Mouse (Mus musculus): ENCODE data around the gene Eif1ax. TPM values are rescaled to one million over a fixed set of nuclear protein-coding genes. Genes with fewer than 3 reads are reported as not detected.

Eif1ax gene
- polyA plus RNA-seq, 2 experiments = 66.9 to 74.5 TPM

DNA sequence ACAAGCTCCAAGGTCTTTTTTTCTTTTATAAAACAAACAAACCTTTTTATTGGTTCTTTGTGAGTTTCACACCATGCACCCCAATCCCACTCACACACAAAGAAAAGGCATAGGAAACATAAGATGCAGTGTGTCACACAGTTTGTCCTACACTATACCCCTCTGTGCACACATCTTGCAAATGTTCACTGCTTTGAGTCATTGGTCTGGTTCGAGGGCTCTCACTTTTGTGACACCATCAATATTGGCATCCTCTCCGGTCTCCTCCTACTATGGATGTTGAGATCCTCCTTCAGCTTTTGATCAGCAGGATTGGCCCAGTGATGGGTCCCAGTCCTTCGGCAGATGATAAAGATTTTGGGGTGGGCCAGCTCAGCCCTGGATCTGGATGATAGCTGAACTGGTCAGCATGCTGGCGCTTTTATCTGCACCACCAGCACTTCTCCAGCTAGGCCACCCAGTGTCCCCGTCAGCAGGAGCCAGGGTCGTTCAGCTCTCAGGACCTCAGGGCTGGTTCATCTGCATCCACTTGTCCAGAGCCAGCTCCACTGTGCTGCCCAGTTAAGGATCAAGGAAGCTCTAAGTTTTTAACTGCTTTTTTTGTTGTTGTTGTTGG, 18.5 kb downstream of the Eif1ax start:
- no peaks in the 10 kb centered on the region for H3K4me1 ChIP-seq (replicated peaks; ENCODE audit: control insufficient read depth in 2 of 2, insufficient read depth in 2 of 2, low read length in 1 of 2)
- no peak overlapping the region for H3K4me3 ChIP-seq (ENCODE audit: insufficient read depth in 1 of 2, low read depth in 2 of 2, low read length in 2 of 2)
- TF ChIP-seq EP300 (IDR thresholded peaks at IDR 0.05; ENCODE audit: low read depth) = no peak
- no peak for TF ChIP-seq CTCF (IDR thresholded peaks at IDR 0.05; ENCODE audit: low read depth)
- DNase-seq (ENCODE audit: low read depth in 3 of 3, low spot score in 3 of 3) (no peak), ATAC-seq (ENCODE audit: insufficient read depth) (peak; percentile 37; the same call in 1 of the 2 replicates)
- no peaks in the 10 kb centered on the region for H3K9me3 ChIP-seq (ENCODE audit: control insufficient read depth, low read length)
- H3K27ac ChIP-seq = no peak overlapping the region
- H3K27me3 ChIP-seq (ENCODE audit: control insufficient read depth, insufficient read depth, low read length) = no peaks in the 10 kb centered on the region
- 41% methylated on average over 6 of the region's 6 CpGs for WGBS (ENCODE audit: insufficient replicate concordance)
- H3K4me2 ChIP-seq (ENCODE audit: low read depth) = no peak overlapping the region
- no peak overlapping the region for H3K9ac ChIP-seq (replicated peaks)
- H3K36me3 ChIP-seq (replicated peaks; ENCODE audit: control insufficient read depth, insufficient read depth, low read depth) = peaks cover 10% of the 10 kb centered on the region

GRCm38 (mm10) chrX:159391239-159391638, 19.3 kb downstream of the Eif1ax start:
- TF ChIP-seq EP300 (IDR thresholded peaks at IDR 0.05; ENCODE audit: low read depth) (no peak), CTCF (IDR thresholded peaks at IDR 0.05; ENCODE audit: low read depth) (no peak)
- peaks cover 3% of the 10 kb centered on the region; the same call in 1 of the 2 replicates for H3K36me3 ChIP-seq (replicated peaks; ENCODE audit: control insufficient read depth, insufficient read depth, low read depth)
- no peaks in the 10 kb centered on the region for H3K4me1 ChIP-seq (replicated peaks; ENCODE audit: control insufficient read depth in 2 of 2, insufficient read depth in 2 of 2, low read length in 1 of 2)
- no peak overlapping the region for H3K9ac ChIP-seq (replicated peaks)
- 52% methylated on average over 3 of the region's 3 CpGs for WGBS (ENCODE audit: insufficient replicate concordance)
- H3K4me2 ChIP-seq (ENCODE audit: low read depth) = no peak overlapping the region
- H3K27me3 ChIP-seq (ENCODE audit: control insufficient read depth, insufficient read depth, low read length) = no peaks in the 10 kb centered on the region
- DNase-seq (ENCODE audit: low read depth in 3 of 3, low spot score in 3 of 3) (no peak), ATAC-seq (ENCODE audit: insufficient read depth) (no peak)
- no peaks in the 10 kb centered on the region for H3K9me3 ChIP-seq (ENCODE audit: control insufficient read depth, low read length)
- no peak overlapping the region for H3K27ac ChIP-seq
- no peak overlapping the region for H3K4me3 ChIP-seq (ENCODE audit: insufficient read depth in 1 of 2, low read depth in 2 of 2, low read length in 2 of 2)

- peak in 2 of 3 experiments; percentile 3 to 4 for DNase-seq (ENCODE audit: low read depth in 3 of 3, low spot score in 3 of 3)
- H3K27ac ChIP-seq = no peak overlapping the region
- no peak overlapping the region for H3K4me3 ChIP-seq (ENCODE audit: insufficient read depth in 1 of 2, low read depth in 2 of 2, low read length in 2 of 2)
- TF ChIP-seq CTCF (IDR thresholded peaks at IDR 0.05; ENCODE audit: low read depth) = peak; percentile 58
- no peak for TF ChIP-seq EP300 (IDR thresholded peaks at IDR 0.05; ENCODE audit: low read depth)
- WGBS (ENCODE audit: insufficient replicate concordance) = 7% methylated on average over 4 of the region's 4 CpGs
- no peaks in the 10 kb centered on the region for H3K36me3 ChIP-seq (replicated peaks; ENCODE audit: control insufficient read depth, insufficient read depth, low read depth)
- H3K9me3 ChIP-seq (ENCODE audit: control insufficient read depth, low read length) = no peaks in the 10 kb centered on the region
- peaks cover 8% of the 10 kb centered on the region for H3K27me3 ChIP-seq (ENCODE audit: control insufficient read depth, insufficient read depth, low read length)
- no peak overlapping the region for H3K4me2 ChIP-seq (ENCODE audit: low read depth)
- ATAC-seq (ENCODE audit: insufficient read depth) = no peak
- H3K9ac ChIP-seq (replicated peaks) = no peak overlapping the region
- H3K4me1 ChIP-seq (replicated peaks; ENCODE audit: control insufficient read depth in 2 of 2, insufficient read depth in 2 of 2, low read length in 1 of 2) = no peaks in the 10 kb centered on the region
Observed at GRCm38 (mm10) chrX:159409253-159409652, 37.3 kb downstream of the Eif1ax start.

GRCm38 (mm10) chrX:159414130-159414828, 42.3 kb downstream of the Eif1ax start, which contains the start of gene Map7d2:
Gene Map7d2 (plus strand): TSS chrX:159414572.
- no peak within 1 kb of the TSS for H3K9ac ChIP-seq (replicated peaks)
- peak; percentile 31; the same call in 1 of the 2 replicates for ATAC-seq (ENCODE audit: insufficient read depth)

More at GRCm38 (mm10) chrX:159414130-159414828, 42.3 kb downstream of the Eif1ax start, which contains the start of gene Map7d2:
- Histone ChIP-seq H3K4me2 (ENCODE audit: low read depth) (peak within 1 kb of the TSS; percentile 65), H3K27ac (no peak within 1 kb of the TSS), H3K4me1 (replicated peaks; ENCODE audit: control insufficient read depth in 2 of 2, insufficient read depth in 2 of 2, low read length in 1 of 2) (no peaks in the 10 kb centered on the region), H3K9me3 (ENCODE audit: control insufficient read depth, low read length) (no peaks in the 10 kb centered on the region), H3K27me3 (ENCODE audit: control insufficient read depth, insufficient read depth, low read length) (peaks cover 34% of the 10 kb centered on the region), H3K4me3 (ENCODE audit: insufficient read depth in 1 of 2, low read depth in 2 of 2, low read length in 2 of 2) (peak within 1 kb of the TSS; percentile 27 to 48), H3K36me3 (replicated peaks; ENCODE audit: control insufficient read depth, insufficient read depth, low read depth) (no peaks in the 10 kb centered on the region)
- DNase-seq (ENCODE audit: low read depth in 3 of 3, low spot score in 3 of 3) = no peak
- 12% methylated on average over 34 of the region's 83 CpGs for WGBS (ENCODE audit: insufficient replicate concordance)
- no peak for TF ChIP-seq CTCF (IDR thresholded peaks at IDR 0.05; ENCODE audit: low read depth)
- TF ChIP-seq EP300 (IDR thresholded peaks at IDR 0.05; ENCODE audit: low read depth) = no peak
